Mouse (Mus musculus): ENCODE results near the gene Uqcr11.

Gene Uqcr11

GRCm38 (mm10) chr10:80406684-80407501 is at the start of gene Uqcr11:
Uqcr11 (minus strand) TSS chr10:80406830.
- DNase-seq, result peak; percentile 92 to 95

DNA sequence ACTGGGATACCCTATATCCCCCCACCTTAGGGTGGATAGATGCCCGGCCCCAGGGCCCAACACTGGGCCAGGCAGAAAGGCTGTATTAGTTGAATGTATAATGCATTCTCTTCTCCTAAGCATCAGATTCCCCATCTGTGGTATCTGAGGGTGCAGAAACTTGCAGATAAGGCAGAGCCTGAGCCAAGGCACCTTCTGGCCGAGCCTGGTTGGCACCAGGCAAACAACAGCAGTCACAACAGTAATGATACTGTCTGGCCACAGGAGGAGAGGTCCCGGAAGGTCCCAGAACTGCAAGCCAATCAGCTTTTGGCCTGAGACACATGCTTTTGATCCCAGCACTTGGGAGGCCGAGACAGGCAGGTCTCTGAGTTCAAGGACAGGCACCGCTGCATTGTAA is 49.1 kb upstream of the Uqcr11 start:
- DNase-seq, result no peak

- DNase-seq, result no peak
Measured at GRCm38 (mm10) chr10:80454781-80455180, 48.2 kb upstream of the Uqcr11 start.

DNA sequence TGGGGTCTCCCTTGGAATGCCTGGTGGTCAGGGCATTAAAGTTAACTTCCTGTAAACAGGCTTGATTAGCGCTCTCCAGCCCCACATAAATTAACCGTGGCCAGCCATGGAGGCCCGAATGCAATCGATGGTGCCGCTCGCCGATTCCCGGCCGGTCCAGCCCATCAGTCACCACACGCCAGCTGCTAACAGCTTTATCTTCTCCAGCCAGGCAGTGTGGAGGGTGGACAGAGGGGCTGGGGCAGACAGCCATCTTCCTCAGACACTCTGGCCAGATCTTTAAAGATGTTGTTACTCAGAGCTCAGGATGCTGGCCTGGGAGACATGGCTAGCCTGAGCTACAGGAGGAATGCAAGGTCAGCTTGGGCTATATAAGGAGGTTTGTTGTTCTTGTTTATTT is 47.0 kb upstream of the Uqcr11 start:
- no peak for DNase-seq

- no peak for DNase-seq
Measured at GRCm38 (mm10) chr10:80450599-80450998, 44.0 kb upstream of the Uqcr11 start.

DNA sequence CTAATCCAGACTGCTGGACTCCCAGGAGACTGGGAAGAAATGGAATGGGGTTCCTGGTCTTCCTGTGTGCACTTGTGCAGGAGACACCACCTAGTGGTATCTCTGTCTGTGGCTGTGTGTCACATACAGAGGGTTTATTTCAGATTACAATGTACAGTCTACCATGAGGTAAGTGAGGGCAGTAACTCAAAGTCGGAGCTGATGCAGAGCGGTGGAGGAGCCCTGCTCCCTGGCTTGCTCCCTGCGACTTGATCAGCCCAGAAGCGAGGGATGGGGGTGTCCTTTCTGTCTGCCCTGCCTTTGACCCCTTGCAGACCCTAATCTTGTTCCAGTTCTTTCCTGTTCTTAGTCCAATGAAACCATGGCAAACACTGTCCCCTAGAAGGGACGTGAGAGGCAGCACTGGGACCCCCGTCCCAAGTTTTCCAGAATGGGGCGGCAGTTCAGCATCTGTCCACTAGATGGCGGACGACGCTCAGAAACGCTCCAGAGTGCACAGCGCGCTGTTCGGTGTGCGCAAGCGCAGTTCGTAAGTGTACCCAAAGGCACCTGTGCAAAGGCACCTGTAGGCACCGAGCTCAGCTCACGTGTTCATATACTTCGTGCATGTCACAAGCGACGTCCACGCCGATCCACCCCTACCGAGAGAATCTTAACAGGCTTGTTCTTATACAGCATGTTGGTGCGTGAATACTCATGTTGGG is 39.4 kb upstream of the Uqcr11 start:
- peak; percentile 86 to 88 for DNase-seq

- DNase-seq, result no peak
Measured at GRCm38 (mm10) chr10:80445052-80445451, 38.4 kb upstream of the Uqcr11 start.

DNA sequence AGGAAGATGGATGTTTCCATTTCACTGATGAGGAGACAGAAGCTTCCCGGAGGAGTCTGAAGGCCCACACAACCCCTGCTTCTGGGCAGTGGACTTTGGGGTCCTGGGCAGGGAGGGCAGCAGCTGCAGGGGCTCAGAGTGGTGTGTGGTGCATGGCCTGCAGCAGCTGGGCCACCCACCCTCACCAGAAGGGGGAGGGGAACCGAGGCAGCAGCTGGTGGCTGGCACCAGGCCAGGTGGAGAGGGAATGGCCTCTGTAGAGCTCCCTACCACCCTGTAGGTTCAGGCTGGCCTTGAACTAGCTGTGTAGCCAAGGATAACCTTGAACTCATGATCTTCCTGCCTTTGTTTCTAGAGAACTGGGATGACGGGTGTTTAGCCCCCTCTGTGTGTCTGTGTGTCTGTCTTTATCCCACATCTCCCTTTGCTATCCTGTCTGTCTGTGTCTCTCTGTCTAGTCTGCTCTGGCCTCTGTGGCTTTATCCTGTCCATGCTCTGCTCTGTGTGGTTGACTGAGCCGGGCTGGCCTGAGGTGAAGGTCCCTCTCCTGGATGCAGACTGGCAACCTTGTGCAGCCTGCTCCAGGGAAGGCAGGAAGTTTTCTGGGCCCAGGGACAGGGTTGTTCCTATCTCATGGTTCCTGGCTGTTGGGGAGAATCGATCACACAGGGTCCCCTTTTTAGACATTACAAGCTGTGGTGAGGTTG is 37.9 kb upstream of the Uqcr11 start:
- DNase-seq, result no peak

DNA sequence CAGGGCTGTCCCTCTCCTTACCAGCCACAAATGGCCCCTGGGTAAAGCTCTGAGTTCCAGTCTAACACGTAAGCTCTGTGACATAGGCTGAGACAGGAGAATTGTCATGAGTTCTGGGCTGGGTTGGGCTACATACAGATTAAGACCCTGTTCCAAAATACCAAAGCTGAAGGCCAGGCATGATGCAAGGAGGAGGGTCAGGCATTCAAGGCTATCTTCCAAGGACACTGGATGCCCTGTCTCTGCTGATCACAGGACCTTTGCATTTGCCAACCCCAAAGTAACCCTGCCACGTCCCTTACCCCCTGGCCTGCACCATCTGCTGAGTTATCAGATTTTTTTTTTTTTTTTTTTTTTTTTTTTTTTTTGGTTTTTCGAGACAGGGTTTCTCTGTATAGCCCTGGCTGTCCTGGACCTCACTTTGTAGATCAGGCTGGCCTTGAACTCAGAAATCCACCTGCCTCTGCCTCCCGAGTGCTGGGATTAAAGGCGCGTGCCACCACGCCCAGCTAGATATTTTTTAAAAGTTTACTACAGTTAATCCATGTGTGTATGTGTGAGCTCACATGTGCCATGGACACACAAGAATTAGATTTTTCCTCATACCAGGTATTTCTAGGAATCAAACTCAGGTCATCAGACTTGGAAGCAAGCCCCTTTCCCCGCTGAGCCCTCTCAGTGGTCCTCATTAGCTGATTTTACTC is 37.1 kb upstream of the Uqcr11 start:
- DNase-seq, result no peak

GRCm38 (mm10) chr10:80442989-80443388 is 36.4 kb upstream of the Uqcr11 start:
- DNase-seq, result no peak

GRCm38 (mm10) chr10:80441598-80441997 is 35.0 kb upstream of the Uqcr11 start:
- DNase-seq, result no peak

GRCm38 (mm10) chr10:80440031-80440430 is 33.4 kb upstream of the Uqcr11 start:
- no peak for DNase-seq

DNA sequence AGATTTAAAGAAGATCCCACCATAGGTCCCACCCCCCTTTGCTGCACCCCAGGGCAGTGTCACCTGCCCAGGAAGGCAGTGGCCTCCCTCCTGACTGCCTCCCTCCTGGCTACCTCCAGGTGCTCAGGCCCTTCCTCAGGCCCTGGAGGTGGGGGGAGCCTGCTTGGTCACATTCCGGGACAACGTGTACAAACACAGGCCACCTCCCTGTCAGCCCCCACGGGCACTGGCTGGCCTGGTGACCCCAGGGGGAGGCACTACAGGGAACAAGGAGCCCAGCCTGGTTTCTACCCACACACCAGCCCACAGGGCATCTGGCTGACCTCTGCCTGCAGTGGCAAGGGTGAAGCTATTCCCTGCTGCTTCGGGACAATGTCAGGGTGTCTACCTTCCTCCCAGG is 31.3 kb upstream of the Uqcr11 start:
- no peak for DNase-seq

- DNase-seq, result no peak
Measured at GRCm38 (mm10) chr10:80436276-80436675, 29.6 kb upstream of the Uqcr11 start.

- no peak for DNase-seq
Measured at GRCm38 (mm10) chr10:80435764-80436163, 29.1 kb upstream of the Uqcr11 start.

DNA sequence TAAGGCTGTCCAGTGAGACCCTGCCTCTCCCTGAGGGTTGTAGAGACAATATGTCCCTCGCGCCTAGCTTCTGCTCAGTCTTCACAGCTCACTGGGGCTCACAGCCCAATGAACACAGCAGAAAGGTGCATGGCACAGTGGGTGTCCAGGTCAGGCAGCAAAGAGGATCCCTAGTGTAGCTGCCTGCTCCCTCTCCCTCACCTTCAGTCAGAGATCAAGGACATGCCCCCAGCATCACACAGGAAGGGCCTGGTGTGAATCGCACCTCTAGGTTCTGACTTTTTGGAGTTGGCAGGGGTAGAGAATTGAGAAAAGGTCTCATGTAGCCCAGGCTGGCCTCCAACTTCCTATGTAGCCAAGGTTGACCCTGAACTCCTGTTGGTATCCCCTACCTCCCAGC is 28.2 kb upstream of the Uqcr11 start:
- peak in 1 of 2 experiments; percentile 24 for DNase-seq

- DNase-seq, result no peak
Measured at GRCm38 (mm10) chr10:80434233-80434592, 27.6 kb upstream of the Uqcr11 start.

DNA sequence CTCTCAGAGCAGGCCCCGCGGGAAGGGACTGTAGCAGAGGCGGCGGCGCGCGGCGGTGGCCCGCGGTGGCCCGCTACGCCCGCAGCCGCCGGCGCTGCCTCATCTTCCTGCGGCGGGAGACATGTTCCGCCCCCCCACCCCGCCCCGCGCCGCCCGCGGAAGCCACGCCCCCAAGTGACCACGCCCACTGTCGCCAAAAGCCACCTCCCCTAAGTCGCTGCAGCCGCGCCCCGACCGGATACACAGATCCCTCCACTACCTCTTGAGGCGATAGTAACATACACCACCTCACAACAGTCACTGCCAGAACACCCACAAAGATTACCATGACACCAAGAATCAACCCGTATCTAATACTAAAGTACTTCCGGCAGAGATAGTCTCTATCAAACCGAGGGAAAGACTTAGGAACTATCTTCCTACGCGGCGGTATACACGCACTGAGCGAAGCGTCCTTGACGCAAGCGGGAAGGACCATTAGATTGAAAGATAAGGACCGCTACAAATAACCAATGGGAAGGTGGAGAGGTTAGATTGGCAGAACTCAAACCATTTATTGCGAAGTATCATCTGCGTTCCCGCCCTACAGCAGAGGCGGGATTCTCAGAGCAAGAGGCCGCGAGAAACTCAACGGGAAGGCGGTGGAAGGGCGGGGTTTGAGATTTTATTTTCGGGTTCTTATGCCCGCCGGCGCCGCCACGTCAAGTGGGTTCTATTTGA is 27.0 kb upstream of the Uqcr11 start, which contains the start of gene Tcf3:
Gene Tcf3 (minus strand): TSS at position 135 of the 720 bp plus-strand sequence.
- DNase-seq, result peak; percentile 95 to 96

DNA sequence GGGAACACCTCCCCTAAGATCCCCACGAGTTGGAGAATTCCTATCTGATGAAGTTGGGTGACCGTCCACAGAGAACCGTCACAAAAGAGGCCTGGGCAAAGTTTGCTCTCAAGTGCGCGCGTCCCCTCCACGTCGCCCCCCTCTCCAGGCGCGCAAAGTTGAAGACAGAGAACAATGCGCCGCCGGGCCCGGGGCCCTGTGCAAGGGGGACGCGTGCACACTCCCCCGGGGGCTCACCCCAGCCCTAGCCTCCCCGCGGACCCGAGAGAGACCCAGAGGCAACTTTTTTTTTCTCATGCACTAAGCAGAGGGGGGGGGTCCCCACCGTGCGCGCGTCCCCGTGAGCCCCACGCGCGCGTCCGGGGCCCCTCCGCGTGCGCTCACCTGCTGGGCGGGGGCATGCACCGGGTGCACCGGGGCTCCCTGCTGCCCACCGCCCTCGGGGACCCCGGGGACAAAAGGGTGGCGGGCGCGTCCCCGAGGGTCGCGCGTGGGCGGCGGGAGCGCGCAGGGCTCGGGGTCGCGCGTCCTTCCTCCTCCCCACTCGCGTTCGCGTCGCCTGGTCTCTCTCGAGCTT is 26.4 kb upstream of the Uqcr11 start:
- DNase-seq, result peak in 1 of 2 experiments; percentile 37

DNA sequence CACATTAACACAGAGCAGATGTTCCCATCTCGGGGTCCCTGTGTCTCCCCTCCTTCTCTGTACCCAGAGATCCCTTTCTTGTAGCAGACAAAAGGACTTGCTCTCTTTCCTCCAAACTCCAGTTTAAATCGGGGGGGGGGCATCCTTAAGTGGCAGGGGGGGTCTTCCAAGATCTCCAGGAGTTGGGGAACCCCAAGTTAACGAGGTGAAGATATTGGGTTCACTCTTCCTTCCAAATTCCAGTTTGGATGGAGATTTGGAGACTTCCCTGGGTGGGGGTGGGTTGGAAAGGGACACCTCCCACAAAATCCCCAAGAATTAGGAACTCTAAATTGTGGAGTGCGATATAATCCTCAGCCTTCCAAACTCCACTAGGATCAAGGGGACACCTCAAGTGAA is 25.8 kb upstream of the Uqcr11 start:
- no peak for DNase-seq

- peak in 1 of 2 experiments; percentile 25 for DNase-seq
Measured at GRCm38 (mm10) chr10:80431570-80432386, 25.1 kb upstream of the Uqcr11 start.
